Mouse (Mus musculus) olfactory bulb, adult 2 months (tissue): ENCODE measurements at regions not wholly inside any gene's neighbourhood (a gene's known extent, or its start where the extent isn't known, plus 50 kb on each side); places are given as distances from the start of the nearest gene placed in this dataset.
"Not testable (repeated sequence)": the region's sequence is repeated elsewhere in the genome, so short reads cannot be mapped to it uniquely, and the experiment has no call there.

ENCODE experiments used
- H3K27ac ChIP-seq: fragments of 200-500 bp; 2 replicates; pipeline ENCODE4 v1.5.1; 2012; ENCODE audit warnings: low read depth, low read length; ENCODE audit not compliant: insufficient read depth
- H3K4me1 ChIP-seq: fragments of 200-500 bp; 2 replicates; pipeline ENCODE4 v1.6.1; 2012; ENCODE audit warnings: low read length; ENCODE audit not compliant: control insufficient read depth, insufficient read depth
- H3K4me3 ChIP-seq: fragments of 200-500 bp; 2 replicates; pipeline ENCODE4 v1.5.1; 2012; ENCODE audit warnings: mild to moderate bottlenecking, low read depth, low read length, moderate library complexity; ENCODE audit not compliant: insufficient read depth
- CTCF ChIP-seq: fragments of 200-500 bp; IDR thresholded peaks from 2 replicates; pipeline ENCODE4 v1.5.1; 2012; ENCODE audit warnings: low read depth, mild to moderate bottlenecking, low read length, moderate library complexity; ENCODE audit not compliant: insufficient read depth
- POLR2A ChIP-seq: fragments of 200-500 bp; IDR thresholded peaks from 2 replicates; pipeline ENCODE4 v1.6.1; 2012; ENCODE audit warnings: mild to moderate bottlenecking, low read depth, low read length, moderate library complexity; ENCODE audit not compliant: insufficient read depth
- WGBS: fragments of 180-500 bp; shearing (Covaris S2); methylation state at CpG from one replicate; pipeline ENCODE4 v1.1.7; 2018; 5-methylcytosine and 5-hydroxymethylcytosine counted together

DNA sequence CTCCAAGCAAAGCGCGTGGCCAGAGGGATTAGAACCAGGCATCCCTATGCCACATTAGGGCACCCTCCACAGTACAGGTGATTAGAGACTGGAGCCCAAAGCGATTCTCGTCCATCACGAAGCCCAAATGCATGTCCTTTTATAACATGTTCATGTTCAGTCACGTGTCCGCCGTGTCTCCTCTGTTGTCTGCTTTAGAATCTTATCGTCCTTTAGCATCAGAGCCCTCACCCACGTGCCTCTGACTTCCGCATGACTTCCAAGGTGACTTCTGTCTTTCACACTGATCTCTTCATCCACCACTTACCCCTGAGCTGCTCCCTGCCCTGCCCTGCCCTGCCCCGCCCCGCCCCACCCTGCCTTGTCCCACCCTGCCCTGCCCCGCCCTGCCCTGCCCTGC, 125.3 kb downstream of the Katnal1 start:
- Histone ChIP-seq H3K4me3 (no peak overlapping the region), H3K4me1 (peaks cover 7% of the 10 kb centered on the region), H3K27ac (no peak overlapping the region)
- TF ChIP-seq CTCF = no peak
- no peak for TF ChIP-seq POLR2A
- 95% methylated on average over 12 of the region's 14 CpGs for WGBS

DNA sequence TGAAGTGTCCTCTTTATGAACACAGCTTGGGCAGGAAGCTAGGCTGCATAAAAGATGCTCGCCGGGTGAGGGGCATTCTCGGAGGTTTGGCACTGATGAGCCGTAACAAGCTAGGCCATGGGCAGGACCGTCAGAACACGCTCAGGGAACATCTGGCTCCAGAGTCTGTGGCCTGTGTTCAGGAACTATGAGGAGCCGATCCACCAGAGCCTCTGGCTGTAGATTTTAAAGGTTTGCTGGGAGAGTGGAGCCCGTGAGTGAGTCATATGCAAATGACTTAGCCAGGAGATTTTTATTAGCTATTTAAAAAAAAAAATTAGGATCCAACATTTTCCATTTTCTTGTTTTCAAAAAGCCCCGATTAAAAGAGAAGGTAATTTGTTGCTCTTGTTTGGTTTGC, 126.4 kb downstream of the Katnal1 start:
- Histone ChIP-seq H3K4me3 (no peak overlapping the region), H3K27ac (no peak overlapping the region), H3K4me1 (peaks cover 7% of the 10 kb centered on the region)
- no peak for TF ChIP-seq CTCF
- 42% methylated on average over 9 of the region's 9 CpGs for WGBS

DNA sequence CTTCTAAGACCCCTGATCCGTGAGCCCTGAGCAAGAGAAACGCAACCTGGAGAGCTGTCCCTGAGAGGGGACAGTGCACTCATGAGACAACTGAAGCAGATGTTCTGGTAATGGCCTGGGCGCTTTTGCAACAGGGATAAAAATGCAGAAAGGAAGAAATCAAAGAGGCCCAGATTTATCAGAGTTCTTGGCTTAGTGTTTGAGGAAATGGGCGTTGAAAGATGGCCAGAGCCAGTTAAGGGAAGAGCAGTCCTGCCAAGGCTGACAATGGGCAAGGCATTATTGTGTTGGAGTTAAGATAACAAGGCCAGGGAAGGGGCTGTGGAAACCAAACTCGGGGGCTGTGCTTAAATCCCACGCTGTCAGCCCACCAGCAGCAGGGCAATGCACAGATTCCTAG, 130.6 kb downstream of the Katnal1 start:
- peaks cover 7% of the 10 kb centered on the region for H3K4me1 ChIP-seq
- no peak overlapping the region for H3K27ac ChIP-seq
- 77% methylated on average over 6 of the region's 6 CpGs for WGBS
- no peak overlapping the region for H3K4me3 ChIP-seq
- no peak for TF ChIP-seq POLR2A
- no peak for TF ChIP-seq CTCF

DNA sequence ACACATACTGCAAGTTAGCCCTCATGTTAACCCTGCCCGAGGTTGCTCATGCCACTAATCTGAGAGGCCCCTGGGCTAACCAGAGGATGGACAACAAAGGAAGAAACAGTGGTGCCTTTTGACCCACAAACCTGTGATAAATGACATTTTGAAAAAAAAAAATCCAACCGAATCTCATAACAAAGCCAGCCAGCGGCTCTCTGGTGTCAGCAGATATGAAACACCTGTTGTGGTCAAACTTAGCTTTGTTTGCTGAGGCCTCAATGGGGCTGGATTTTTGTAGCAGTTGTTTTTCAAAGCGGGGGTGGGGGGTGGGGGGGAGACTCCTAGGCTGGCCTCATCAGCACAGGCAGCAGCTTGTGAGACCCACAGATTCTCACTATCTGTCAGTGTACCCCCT, 133.0 kb downstream of the Katnal1 start:
- Histone ChIP-seq H3K4me1 (peaks cover 5% of the 10 kb centered on the region; the same call in 1 of the 2 replicates), H3K27ac (no peak overlapping the region), H3K4me3 (no peak overlapping the region)
- 78% methylated on average over 4 of the region's 4 CpGs for WGBS
- TF ChIP-seq POLR2A = no peak
- no peak for TF ChIP-seq CTCF

DNA sequence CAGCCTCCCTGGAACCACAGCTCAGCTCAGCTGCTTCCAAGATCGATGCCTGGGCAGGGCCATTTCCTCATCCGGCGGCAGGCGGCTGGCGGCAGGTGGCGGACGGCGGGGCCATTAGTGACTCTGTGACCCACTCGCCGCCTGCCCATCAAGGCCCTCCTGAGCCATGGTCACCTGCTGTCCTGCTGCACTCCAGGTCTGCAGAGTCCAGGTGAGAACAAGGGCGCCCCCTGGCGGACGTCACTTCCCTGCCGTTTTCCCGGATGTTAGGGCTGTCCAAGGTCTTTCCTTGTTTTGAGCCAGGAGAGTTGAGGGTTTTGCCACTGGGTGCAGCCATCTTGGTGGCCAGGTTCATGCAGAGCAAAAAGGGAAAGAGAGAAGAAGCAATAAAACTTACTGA, 134.7 kb downstream of the Katnal1 start:
- H3K4me1 ChIP-seq = peaks cover 13% of the 10 kb centered on the region
- TF ChIP-seq POLR2A (no peak), CTCF (peak; percentile 68; the same call in 1 of the 2 replicates)
- 56% methylated on average over 15 of the region's 15 CpGs for WGBS
- no peak overlapping the region for H3K4me3 ChIP-seq
- no peak overlapping the region for H3K27ac ChIP-seq

DNA sequence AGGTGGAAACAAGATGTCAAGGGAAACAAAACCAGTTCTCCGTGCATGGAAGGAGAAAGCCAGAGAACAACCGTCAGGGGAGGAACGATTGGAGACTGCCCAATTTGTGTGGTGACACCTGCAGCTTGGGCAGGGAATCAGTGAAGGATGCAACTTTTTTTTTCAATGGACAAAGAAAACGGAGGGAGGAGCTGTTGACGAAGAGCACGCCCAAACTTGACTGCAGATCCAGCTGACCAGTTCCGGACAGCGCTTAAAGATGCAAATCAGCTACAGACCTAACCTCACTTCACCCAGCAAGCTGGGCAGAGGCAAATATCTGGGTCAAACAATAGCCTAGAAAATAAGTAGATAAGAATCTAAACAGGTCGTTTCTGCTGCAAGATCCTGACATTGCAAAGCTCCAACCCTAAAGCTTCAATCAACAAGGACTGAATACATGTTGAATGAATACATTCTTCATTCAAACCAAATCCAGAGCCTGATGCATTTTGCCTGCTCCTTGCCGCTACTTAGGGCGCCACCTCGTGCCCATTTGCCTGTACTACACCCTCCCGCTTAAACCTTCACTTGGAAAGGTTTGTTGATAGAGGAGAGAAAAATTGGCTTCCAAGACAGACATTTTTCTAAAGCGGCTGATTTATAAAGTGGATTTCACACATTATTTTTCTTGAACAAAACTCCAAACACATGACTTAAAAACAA, 136.2 kb downstream of the Katnal1 start:
- TF ChIP-seq CTCF = peak; percentile 67; the same call in 1 of the 2 replicates
- TF ChIP-seq POLR2A = no peak
- no peak overlapping the region for H3K4me3 ChIP-seq
- WGBS = 8% methylated on average over 14 of the region's 14 CpGs

DNA sequence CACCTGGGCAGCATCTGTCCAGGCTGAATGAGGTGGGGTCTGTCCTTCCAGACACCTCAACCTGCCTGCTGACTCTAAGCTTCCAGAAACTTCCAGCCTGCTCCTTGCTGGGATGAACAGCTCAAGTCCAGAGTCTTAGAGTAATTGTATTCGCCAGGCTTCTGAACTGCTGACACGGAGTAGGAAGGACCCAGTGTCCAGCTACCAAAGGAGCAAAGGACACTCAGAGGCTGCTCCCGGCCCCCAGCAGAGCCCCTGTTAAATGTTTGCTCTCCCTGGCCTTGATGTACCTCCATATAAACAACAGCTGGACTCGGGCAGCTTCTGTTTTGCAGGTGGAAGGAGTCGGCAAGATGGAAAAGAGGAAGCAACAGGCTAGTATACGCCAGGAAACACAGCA, 137.5 kb downstream of the Katnal1 start:
- H3K4me1 ChIP-seq = peaks cover 22% of the 10 kb centered on the region
- 94% methylated on average over 6 of the region's 6 CpGs for WGBS
- H3K4me3 ChIP-seq = no peak overlapping the region
- no peak overlapping the region for H3K27ac ChIP-seq
- no peak for TF ChIP-seq CTCF
- TF ChIP-seq POLR2A = no peak

More for the DNA sequence above, 136.2 kb downstream of the Katnal1 start:
- Histone ChIP-seq H3K4me1 (peaks cover 22% of the 10 kb centered on the region), H3K27ac (no peak overlapping the region)

DNA sequence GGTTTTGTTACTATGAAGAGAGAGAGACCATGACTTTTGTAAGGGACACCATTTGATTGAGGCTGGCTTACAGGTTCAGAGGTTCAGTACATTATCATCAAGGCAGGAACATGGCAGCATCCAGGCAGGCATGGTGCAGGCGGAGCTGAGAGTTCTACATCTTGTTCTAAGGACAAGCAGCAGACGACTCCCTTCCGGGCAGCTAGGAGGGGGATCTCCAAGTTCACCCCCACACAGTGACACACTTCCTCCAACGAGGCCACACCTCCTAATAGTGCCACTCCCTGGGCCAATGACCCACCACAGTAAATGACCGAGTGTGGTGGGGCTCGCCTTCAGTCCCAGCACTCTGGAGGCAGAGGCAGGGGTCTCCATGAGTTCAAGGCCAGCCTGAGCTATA, 138.8 kb downstream of the Katnal1 start:
- not testable (repeated sequence) for H3K4me3 ChIP-seq, H3K27ac ChIP-seq
- peaks cover 22% of the 10 kb centered on the region for H3K4me1 ChIP-seq
- 80% methylated on average over 6 of the region's 6 CpGs for WGBS

DNA sequence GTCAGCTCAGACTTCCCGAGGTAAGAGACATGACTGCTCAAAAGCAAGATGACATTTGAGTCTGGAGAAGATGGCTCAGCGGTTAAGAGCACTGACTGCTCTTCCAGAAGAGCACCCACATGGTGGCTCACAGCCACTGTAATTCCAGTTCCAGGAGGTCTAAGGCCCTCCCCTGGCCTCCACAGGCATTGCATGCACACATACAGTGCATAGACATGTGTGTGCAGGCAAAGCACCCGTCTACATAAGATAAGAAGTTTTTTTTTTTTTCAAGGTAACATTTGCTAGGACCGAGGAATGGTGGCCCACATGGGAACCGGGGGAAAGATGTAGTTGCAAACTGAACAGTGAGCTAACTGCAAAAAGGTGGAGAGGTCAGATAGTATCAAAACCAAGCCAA, 139.3 kb downstream of the Katnal1 start:
- peaks cover 22% of the 10 kb centered on the region for H3K4me1 ChIP-seq
- H3K4me3 ChIP-seq = no peak overlapping the region
- 79% methylated on average over 5 of the region's 5 CpGs for WGBS
- H3K27ac ChIP-seq = no peak overlapping the region
- no peak for TF ChIP-seq POLR2A
- TF ChIP-seq CTCF = no peak

DNA sequence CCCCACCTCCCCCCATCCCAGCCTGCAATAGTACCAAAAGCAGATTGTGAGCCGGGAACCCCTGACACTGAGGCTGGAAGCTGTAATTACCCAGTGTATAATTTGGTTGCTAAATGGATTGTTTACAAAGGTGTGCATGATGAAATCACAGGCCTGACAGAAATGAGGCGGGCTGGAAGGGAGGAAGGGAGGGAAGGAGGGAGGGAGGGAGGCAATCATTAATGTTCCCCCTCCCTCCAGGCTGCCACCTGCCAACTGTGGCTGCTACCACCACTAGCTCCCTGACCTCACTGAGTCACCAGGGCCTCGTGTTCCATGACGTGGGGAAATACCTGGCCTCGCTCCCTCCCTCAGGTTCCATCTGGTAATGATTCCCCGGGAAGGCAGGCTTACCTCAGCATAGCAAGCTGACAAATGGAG, 140.0 kb downstream of the Katnal1 start:
- Histone ChIP-seq H3K4me1 (peaks cover 22% of the 10 kb centered on the region), H3K4me3 (no peak overlapping the region), H3K27ac (no peak overlapping the region)
- no peak for TF ChIP-seq CTCF
- no peak for TF ChIP-seq POLR2A
- 26% methylated on average over 6 of the region's 6 CpGs for WGBS
